Mouse (Mus musculus): ENCODE measurements around the gene Cpsf2. TPM values are rescaled to one million over a fixed set of nuclear protein-coding genes. Genes with fewer than 3 reads are reported as not detected.

Gene Cpsf2
- polyA plus RNA-seq, 1 experiment = 19.7 TPM

DNA sequence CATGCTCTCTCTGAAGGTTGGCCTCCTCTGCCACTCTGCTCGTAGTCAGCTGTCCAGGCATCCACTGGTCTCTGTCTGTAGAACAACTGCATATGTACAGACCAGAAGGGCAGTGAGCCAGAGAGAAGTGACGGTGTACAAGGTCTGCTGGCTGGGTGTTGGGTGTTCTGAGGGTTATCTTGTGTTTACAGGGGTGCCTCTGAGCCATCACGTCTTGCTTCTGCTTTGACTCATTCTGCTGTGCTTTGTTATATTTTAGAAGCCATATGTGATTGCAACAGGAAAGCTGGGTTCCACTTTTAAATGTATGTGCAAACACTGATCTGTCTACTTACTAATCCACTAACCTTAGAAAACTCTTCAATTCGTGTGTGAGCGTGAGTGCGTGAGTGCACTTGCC, 11.9 kb downstream of the Cpsf2 start:
- TF ChIP-seq CTCF (IDR thresholded peaks at IDR 0.05; ENCODE audit: control insufficient read depth, insufficient read depth, low read length) (no peak), POLR2A (IDR thresholded peaks at IDR 0.05; ENCODE audit: borderline replicate concordance, control insufficient read depth, low read depth, low read length) (no peak)
- no peaks in the 10 kb centered on the region for H3K4me1 ChIP-seq (ENCODE audit: control insufficient read depth, insufficient read depth, low read length)
- WGBS = 83% methylated on average over 6 of the region's 6 CpGs
- H3K27ac ChIP-seq (ENCODE audit: control insufficient read depth, insufficient read depth, low read depth, low read length, poor library complexity) = no peak overlapping the region
- no peak overlapping the region for H3K4me3 ChIP-seq (replicated peaks; ENCODE audit: control insufficient read depth, low read depth, low read length)

- H3K4me3 ChIP-seq (replicated peaks; ENCODE audit: control insufficient read depth, low read depth, low read length) = no peak overlapping the region
- no peak overlapping the region for H3K27ac ChIP-seq (ENCODE audit: control insufficient read depth, insufficient read depth, low read depth, low read length, poor library complexity)
- WGBS = 45% methylated on average over 8 of the region's 8 CpGs
- H3K4me1 ChIP-seq (ENCODE audit: control insufficient read depth, insufficient read depth, low read length) = peaks cover 2% of the 10 kb centered on the region; the same call in 1 of the 2 replicates
- TF ChIP-seq CTCF (IDR thresholded peaks at IDR 0.05; ENCODE audit: control insufficient read depth, insufficient read depth, low read length) = no peak
- TF ChIP-seq POLR2A (IDR thresholded peaks at IDR 0.05; ENCODE audit: borderline replicate concordance, control insufficient read depth, low read depth, low read length) = no peak
These were observed 19.0 kb downstream of the Cpsf2 start for GRCm38 (mm10) chr12:101994576-101995467.

GRCm38 (mm10) chr12:101998929-101999328, 23.1 kb downstream of the Cpsf2 start:
- peaks cover 2% of the 10 kb centered on the region; the same call in 1 of the 2 replicates for H3K4me1 ChIP-seq (ENCODE audit: control insufficient read depth, insufficient read depth, low read length)
- 68% methylated on average over 5 of the region's 5 CpGs for WGBS
- H3K27ac ChIP-seq (ENCODE audit: control insufficient read depth, insufficient read depth, low read depth, low read length, poor library complexity) = no peak overlapping the region
- no peak for TF ChIP-seq POLR2A (IDR thresholded peaks at IDR 0.05; ENCODE audit: borderline replicate concordance, control insufficient read depth, low read depth, low read length)
- no peak for TF ChIP-seq CTCF (IDR thresholded peaks at IDR 0.05; ENCODE audit: control insufficient read depth, insufficient read depth, low read length)
- no peak overlapping the region for H3K4me3 ChIP-seq (replicated peaks; ENCODE audit: control insufficient read depth, low read depth, low read length)

DNA sequence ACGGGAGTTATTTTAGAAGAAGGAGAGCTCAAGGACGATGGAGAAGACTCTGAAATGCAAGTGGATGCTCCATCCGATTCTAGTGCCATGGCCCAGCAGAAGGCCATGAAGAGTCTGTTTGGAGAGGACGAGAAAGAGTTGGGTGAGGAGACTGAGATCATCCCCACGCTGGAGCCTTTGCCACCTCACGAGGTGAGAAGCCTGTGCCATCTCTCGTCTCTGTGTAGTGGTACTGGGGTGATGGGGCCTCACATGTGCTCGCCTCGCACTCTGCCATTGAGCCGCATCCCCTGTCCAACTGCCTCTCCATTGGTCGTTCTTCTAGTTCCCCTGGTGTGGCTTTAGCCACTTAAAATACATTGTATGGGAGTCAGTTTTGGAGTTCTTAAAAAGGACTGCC, 25.0 kb downstream of the Cpsf2 start:
- H3K27ac ChIP-seq (ENCODE audit: control insufficient read depth, insufficient read depth, low read depth, low read length, poor library complexity) = no peak overlapping the region
- H3K4me1 ChIP-seq (ENCODE audit: control insufficient read depth, insufficient read depth, low read length) = no peaks in the 10 kb centered on the region; the same call in 1 of the 2 replicates
- H3K4me3 ChIP-seq (replicated peaks; ENCODE audit: control insufficient read depth, low read depth, low read length) = no peak overlapping the region
- no peak for TF ChIP-seq CTCF (IDR thresholded peaks at IDR 0.05; ENCODE audit: control insufficient read depth, insufficient read depth, low read length)
- TF ChIP-seq POLR2A (IDR thresholded peaks at IDR 0.05; ENCODE audit: borderline replicate concordance, control insufficient read depth, low read depth, low read length) = no peak
- 93% methylated on average over 11 of the region's 11 CpGs for WGBS

- no peak for TF ChIP-seq CTCF (IDR thresholded peaks at IDR 0.05; ENCODE audit: control insufficient read depth, insufficient read depth, low read length)
- TF ChIP-seq POLR2A (IDR thresholded peaks at IDR 0.05; ENCODE audit: borderline replicate concordance, control insufficient read depth, low read depth, low read length) = no peak
- Histone ChIP-seq H3K4me3 (replicated peaks; ENCODE audit: control insufficient read depth, low read depth, low read length) (no peak overlapping the region), H3K27ac (ENCODE audit: control insufficient read depth, insufficient read depth, low read depth, low read length, poor library complexity) (no peak overlapping the region), H3K4me1 (ENCODE audit: control insufficient read depth, insufficient read depth, low read length) (no peaks in the 10 kb centered on the region)
- 88% methylated on average over 16 of the region's 16 CpGs for WGBS
These were observed 32.6 kb downstream of the Cpsf2 start for GRCm38 (mm10) chr12:102008111-102008977.

DNA sequence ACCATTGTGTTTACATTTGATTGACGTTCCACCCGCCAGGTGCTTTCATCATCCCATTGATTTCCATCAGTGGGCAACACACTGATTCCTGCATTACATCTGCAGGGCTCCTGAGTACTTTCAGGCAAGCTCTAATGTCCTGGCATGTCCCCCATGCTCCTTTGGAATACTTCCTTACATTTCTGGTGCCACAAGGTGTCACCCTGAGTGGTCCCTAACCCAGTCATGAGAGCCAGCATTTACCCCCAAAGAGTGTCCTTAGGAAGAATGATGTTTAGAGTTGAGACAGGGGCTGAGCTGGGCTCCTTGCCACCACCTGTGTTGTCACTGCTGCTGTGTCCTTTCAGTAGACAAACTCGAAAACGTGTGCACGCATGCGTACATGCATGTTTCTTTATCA, 33.8 kb downstream of the Cpsf2 start:
- Histone ChIP-seq H3K27ac (ENCODE audit: control insufficient read depth, insufficient read depth, low read depth, low read length, poor library complexity) (no peak overlapping the region), H3K4me3 (replicated peaks; ENCODE audit: control insufficient read depth, low read depth, low read length) (no peak overlapping the region), H3K4me1 (ENCODE audit: control insufficient read depth, insufficient read depth, low read length) (no peaks in the 10 kb centered on the region)
- TF ChIP-seq POLR2A (IDR thresholded peaks at IDR 0.05; ENCODE audit: borderline replicate concordance, control insufficient read depth, low read depth, low read length) (no peak), CTCF (IDR thresholded peaks at IDR 0.05; ENCODE audit: control insufficient read depth, insufficient read depth, low read length) (no peak)
- 87% methylated on average over 6 of the region's 6 CpGs for WGBS

DNA sequence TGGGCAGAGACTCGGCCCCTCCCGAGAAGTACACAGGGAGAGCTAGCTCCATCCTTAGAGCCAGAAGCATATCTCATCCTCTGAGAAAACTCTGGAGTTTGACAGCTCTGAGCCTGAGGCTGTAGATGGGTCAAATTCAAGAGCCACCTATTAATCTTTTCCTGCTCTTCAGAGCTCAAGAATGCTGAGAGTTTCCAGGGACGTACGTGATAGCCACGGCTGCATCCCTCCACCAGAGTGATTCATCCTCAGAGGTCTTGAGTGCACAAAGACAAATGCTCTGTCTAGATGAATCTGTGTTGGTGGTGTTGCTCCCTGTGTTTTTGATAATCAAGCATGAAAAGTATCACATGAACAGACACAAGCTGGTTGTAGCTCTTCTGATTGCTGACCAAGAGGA, 38.6 kb downstream of the Cpsf2 start:
- 80% methylated on average over 5 of the region's 5 CpGs for WGBS
- no peak for TF ChIP-seq CTCF (IDR thresholded peaks at IDR 0.05; ENCODE audit: control insufficient read depth, insufficient read depth, low read length)
- TF ChIP-seq POLR2A (IDR thresholded peaks at IDR 0.05; ENCODE audit: borderline replicate concordance, control insufficient read depth, low read depth, low read length) = no peak

GRCm38 (mm10) chr12:102015127-102015526, 39.3 kb downstream of the Cpsf2 start:
- H3K4me1 ChIP-seq (ENCODE audit: control insufficient read depth, insufficient read depth, low read length) = no peaks in the 10 kb centered on the region
- H3K4me3 ChIP-seq (replicated peaks; ENCODE audit: control insufficient read depth, low read depth, low read length) = no peak overlapping the region
- H3K27ac ChIP-seq (ENCODE audit: control insufficient read depth, insufficient read depth, low read depth, low read length, poor library complexity) = no peak overlapping the region
- TF ChIP-seq POLR2A (IDR thresholded peaks at IDR 0.05; ENCODE audit: borderline replicate concordance, control insufficient read depth, low read depth, low read length) (no peak), CTCF (IDR thresholded peaks at IDR 0.05; ENCODE audit: control insufficient read depth, insufficient read depth, low read length) (no peak)
- 86% methylated on average over 6 of the region's 6 CpGs for WGBS

More for the DNA sequence above, 38.6 kb downstream of the Cpsf2 start:
- Histone ChIP-seq H3K27ac (ENCODE audit: control insufficient read depth, insufficient read depth, low read depth, low read length, poor library complexity) (no peak overlapping the region), H3K4me1 (ENCODE audit: control insufficient read depth, insufficient read depth, low read length) (no peaks in the 10 kb centered on the region), H3K4me3 (replicated peaks; ENCODE audit: control insufficient read depth, low read depth, low read length) (no peak overlapping the region)

Measured in bone marrow, adult 2 months (tissue).